Mouse (Mus musculus): Measurements from ENCODE around the gene Nxph4.

- TF ChIP-seq POLR2A (IDR thresholded peaks at IDR 0.05; ENCODE audit: low read depth, low read length) (no peak), CTCF (IDR thresholded peaks at IDR 0.05; ENCODE audit: borderline replicate concordance, insufficient read depth, low read length) (no peak)
Measured at GRCm38 (mm10) chr10:127500894-127501893, 33.2 kb downstream of the Nxph4 start, which contains the start of gene Stac3.
